Mouse (Mus musculus) adrenal gland, adult 8-10 months (tissue): ENCODE measurements around the gene Cd69. TPM values are rescaled to one million over a fixed set of nuclear protein-coding genes. Genes with fewer than 3 reads are reported as not detected.

Experiments used
- DNase-seq: peaks from one replicate; pipeline ENCODE4 v3.0.0; 2022
- total RNA-seq, 4 experiments: library from RNA; stranded (reverse); gene quantifications; 2 replicates each; pipeline ENCODE4 v1.2.4; 2022

The Cd69 gene
- total RNA-seq, result under 1 TPM in 3 of 4 experiments, not detected in 1; 0.21 to 0.38 (median 0.27) TPM

GRCm38 (mm10) chr6:129275220-129275619 is at the start of gene Cd69:
TSS of gene Cd69 (minus strand) at chr6:129275436.
- DNase-seq, result no peak

GRCm38 (mm10) chr6:129319331-129319730 is 44.1 kb upstream of the Cd69 start:
- no peak for DNase-seq

- DNase-seq, result no peak
These were observed 43.2 kb upstream of the Cd69 start for GRCm38 (mm10) chr6:129318395-129318794.

- no peak for DNase-seq
These were observed 41.2 kb upstream of the Cd69 start for GRCm38 (mm10) chr6:129316463-129316862.

- DNase-seq, result no peak
These were observed 40.5 kb upstream of the Cd69 start for GRCm38 (mm10) chr6:129315698-129316097.

- DNase-seq, result no peak
These were observed 39.5 kb upstream of the Cd69 start for GRCm38 (mm10) chr6:129314655-129315168.

- no peak for DNase-seq
These were observed 37.3 kb upstream of the Cd69 start for GRCm38 (mm10) chr6:129312499-129312898.

GRCm38 (mm10) chr6:129304180-129304579 is 28.9 kb upstream of the Cd69 start:
- no peak for DNase-seq

GRCm38 (mm10) chr6:129288708-129289107 is 13.5 kb upstream of the Cd69 start:
- no peak for DNase-seq

- DNase-seq, result no peak
These were observed 9.3 kb upstream of the Cd69 start for GRCm38 (mm10) chr6:129284384-129285104.

GRCm38 (mm10) chr6:129283271-129283670 is 8.0 kb upstream of the Cd69 start:
- no peak for DNase-seq

GRCm38 (mm10) chr6:129276483-129276882 is 1.2 kb upstream of the Cd69 start:
- DNase-seq, result no peak

- DNase-seq, result no peak
These were observed 478 bp upstream of the Cd69 start for GRCm38 (mm10) chr6:129275624-129276203.

GRCm38 (mm10) chr6:129274476-129274875 is 760 bp downstream of the Cd69 start:
- DNase-seq, result no peak

- no peak for DNase-seq
These were observed 1.6 kb downstream of the Cd69 start for GRCm38 (mm10) chr6:129273662-129274061.

GRCm38 (mm10) chr6:129266438-129267022 is 8.7 kb downstream of the Cd69 start:
- DNase-seq, result no peak

GRCm38 (mm10) chr6:129265821-129266220 is 9.4 kb downstream of the Cd69 start:
- no peak for DNase-seq

- no peak for DNase-seq
These were observed 14.3 kb downstream of the Cd69 start for GRCm38 (mm10) chr6:129260940-129261339.

- DNase-seq, result no peak
These were observed 15.2 kb downstream of the Cd69 start for GRCm38 (mm10) chr6:129260034-129260433.

- DNase-seq, result no peak
These were observed 19.2 kb downstream of the Cd69 start for GRCm38 (mm10) chr6:129256018-129256417.

GRCm38 (mm10) chr6:129254949-129255602 is 20.2 kb downstream of the Cd69 start:
- no peak for DNase-seq

GRCm38 (mm10) chr6:129254314-129254713 is 20.9 kb downstream of the Cd69 start:
- no peak for DNase-seq

GRCm38 (mm10) chr6:129248243-129248642 is 27.0 kb downstream of the Cd69 start:
- DNase-seq, result no peak
